Mouse (Mus musculus) skeletal muscle tissue, adult 2 months (tissue): ENCODE measurements around the gene Skap1.
"Not testable (repeated sequence)": the region's sequence is repeated elsewhere in the genome, so short reads cannot be mapped to it uniquely, and the experiment has no call there.

Source experiments
- DNase-seq: peaks from one replicate; pipeline ENCODE4 v3.0.0-alpha.2; 2012; ENCODE audit warnings: low read depth, low spot score

Skap1 gene

DNA sequence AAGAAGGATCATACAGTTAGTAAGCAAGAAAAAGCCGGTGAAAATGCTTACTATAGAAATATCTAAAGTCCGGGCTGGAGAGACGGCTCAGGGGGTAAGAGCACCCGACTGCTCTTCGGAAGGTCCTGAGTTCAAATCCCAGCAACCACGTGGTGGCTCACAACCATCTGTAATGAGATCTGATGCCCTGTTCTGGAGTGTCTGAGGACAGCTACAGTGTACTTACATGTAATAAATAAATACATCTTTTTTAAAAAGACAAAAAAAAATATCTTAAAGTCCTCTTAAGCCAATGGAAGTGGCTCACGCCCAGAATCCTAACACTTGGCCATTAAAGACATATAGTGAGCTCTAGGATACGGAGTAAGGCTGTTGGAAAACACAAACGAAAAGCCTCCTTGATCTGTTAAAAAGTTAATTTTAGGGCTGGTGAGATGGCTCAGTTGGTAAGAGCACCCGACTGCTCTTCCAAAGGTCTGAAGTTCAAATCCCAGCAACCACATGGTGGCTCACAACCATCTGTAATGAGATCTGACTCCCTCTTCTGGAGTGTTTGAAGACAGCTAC lies 313.8 kb downstream of the Skap1 start:
- not testable (repeated sequence) for DNase-seq

DNA sequence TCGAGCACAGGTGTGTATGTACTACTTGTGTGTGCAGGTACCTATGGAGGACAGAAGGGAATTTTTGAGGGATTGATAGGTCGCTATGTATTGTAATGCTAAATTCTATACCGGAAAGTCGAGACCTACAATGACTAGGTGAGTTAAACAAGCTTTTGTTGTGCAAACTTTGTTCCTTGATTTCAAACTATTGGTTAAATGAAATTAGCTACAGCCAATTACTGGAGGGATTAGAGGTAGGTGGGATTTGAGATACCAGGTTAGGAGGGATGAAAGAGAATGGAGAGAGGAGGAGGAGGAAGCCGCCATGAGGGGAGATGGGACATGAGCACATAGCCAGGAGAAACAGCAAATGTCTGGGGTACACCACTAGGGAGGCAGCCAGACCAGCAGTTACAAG lies 315.9 kb downstream of the Skap1 start:
- no peak for DNase-seq

DNA sequence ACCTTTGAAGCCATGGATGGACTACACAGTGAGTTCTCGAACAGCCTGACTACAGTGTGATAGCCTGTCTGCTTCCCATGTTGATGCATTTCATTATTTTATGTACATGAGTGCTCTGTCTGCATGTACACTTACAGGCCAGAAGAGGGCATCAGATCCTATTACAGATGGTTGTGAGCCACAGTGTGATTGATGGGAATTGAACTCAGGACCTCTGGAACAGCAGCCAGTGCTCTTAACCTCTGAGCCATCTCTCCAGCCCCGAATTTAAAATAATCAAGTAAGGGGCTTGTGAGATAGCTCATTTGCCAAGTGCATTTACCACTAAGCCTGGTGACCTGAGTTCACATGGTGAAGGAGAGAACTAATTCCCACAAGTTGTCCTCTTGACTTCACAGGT lies 317.0 kb downstream of the Skap1 start:
- DNase-seq = no peak

DNA sequence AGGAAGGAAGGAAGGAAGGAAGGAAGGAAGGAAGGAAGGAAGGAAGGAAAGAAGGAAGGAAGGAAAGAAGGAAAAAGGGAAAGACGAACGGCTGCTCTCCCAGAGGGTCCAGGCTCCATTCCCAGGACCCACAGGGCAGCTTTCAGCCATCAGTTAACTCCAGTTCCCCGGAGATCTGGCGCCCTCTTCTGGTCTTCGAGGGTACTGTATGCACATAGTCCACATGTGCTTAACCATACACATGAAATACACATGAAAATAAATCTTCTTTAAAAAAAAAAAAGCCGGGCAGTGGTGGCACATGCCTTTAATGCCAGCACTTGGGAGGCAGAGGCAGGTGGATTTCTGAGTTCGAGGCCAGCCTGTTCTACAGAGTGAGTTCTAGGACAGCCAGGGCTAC lies 320.5 kb downstream of the Skap1 start:
- not testable (repeated sequence) for DNase-seq

DNA sequence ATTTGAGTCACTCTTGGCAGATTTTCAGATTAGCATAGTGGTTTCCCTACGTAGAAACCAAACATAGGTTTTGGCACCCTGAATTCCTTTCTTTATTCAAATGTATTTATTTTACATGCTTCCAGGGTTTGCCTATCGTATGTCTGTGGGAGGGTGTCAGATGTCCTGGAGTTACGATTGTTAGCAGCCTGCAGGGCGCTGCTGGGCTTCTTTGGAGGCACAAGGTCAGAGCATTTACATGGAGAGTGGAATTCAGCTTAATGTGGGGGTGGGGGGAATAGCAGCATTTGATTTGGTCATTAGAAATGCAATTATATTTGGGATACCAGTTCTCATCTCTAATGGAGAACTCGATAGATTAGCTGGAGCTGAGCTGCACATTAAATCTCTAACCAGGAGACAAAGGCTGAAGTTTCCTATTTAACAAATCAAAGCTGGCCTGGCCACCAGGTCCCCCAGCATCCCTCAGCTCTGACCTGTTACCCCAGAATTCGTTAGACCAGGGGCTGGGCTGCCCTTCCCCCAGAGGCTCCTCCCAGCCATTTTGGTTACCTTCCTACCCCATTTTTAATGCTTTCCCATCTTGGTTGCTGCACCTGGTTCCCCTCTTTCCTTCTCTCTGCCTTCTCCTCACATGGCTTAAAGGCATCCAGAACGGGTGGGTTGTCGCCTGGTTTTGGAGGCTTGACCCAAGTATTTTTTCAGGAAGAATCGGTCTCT lies 322.5 kb downstream of the Skap1 start:
- DNase-seq = no peak

DNA sequence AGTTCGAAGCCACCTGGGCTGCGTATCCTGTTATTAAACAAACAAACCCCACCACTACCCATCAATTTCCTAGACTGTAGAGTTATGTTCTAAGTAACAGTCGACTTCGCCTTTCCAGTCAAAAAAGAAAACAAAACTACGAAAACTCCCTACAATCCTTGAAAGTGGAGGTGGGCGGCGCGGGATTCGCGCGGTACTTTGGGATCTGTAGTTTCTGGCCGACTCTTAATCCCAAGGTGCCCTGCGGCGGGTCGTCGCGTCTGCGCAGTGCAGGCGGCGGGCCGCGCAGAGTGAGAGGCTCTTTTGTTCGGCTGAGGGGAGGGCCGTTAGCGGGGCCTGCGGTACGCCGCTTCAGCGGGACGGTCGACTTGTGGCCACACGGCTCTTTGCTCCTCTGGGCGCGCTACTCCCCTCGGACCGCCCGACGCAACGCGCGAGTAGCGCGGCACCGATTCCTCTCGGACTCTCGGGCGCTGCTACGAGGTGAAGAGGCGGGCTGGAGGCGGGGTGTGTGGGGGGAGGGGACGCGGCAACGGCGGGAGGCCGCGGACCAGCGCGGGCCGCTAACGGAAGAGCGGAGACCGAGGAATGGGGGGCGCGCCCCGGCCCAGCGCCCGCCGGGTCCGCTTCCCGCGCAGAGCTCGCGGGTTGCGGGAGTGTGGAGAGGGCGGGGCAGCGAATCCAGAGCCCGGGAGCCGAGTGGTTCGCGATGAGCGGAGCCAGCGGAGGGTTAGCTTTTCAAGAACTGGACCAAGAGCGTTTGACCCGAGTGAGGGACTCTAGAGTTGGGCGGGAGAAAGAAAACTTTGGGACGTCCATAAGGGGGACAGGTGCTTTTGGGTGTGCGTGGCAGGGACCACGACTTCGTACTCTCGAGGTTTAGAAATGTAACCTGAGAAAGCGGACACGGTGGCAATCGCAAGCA lies 324.7 kb downstream of the Skap1 start, which contains the start of gene Cbx1:
TSS of gene Cbx1 (plus strand) at position 257 of the 925 bp plus-strand sequence.
- peak; percentile 81 for DNase-seq

DNA sequence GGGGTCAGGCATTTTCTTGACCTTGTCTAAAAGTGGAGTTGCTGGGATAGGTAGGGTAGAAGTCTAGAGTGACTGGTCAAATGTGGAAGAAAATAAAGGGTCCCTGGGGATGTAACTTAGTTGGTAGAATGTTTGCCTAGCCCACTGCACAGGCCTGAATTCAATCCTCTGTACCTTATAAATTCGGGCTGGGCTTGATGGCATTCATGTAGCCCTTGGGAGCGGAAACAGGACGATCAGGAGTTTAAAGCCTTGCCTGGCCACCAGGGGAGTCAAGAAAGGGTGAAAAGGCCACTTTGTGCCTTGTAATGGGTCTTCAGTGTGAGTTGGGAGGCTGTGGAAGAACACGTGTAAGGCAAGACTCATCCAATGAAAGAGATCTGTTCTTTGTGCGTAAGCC lies 325.6 kb downstream of the Skap1 start:
- no peak for DNase-seq

DNA sequence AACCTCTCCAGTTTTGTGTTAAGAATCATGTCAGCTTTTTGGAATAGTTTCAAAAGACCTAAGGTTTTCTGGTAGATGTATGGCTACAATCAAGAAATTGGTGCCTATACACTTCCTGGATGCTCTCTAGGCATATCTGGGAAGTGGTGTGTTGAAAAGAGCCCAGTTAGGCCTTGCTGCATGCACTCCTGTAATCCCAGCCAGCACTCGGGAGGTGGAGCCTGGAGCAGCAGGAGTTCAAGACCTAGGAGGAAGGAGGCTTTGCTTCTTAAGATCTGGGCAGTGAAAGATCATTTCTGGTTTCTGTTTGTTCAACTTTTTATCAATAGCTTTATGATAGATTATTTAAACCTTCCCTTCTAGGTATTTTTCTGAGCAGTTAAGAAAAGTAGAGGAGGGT lies 326.3 kb downstream of the Skap1 start:
- no peak for DNase-seq

DNA sequence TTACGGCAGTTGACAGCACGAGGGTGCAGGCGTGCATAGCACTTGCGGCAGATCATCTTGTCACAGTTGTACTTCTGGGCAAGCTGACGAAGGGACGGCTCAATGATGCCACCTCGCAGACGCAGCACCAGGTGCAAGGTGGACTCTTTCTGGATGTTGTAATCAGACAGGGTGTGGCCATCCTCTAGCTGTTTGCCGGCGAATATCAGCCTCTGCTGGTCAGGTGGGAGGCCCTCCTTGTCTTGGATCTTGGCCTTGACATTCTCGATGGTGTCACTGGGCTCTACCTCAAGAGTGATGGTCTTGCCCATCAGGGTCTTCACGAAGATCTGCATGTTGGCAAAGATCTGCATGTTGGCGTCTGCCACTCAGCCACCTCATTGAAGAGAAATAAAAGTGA lies 331.1 kb downstream of the Skap1 start:
- no peak for DNase-seq

DNA sequence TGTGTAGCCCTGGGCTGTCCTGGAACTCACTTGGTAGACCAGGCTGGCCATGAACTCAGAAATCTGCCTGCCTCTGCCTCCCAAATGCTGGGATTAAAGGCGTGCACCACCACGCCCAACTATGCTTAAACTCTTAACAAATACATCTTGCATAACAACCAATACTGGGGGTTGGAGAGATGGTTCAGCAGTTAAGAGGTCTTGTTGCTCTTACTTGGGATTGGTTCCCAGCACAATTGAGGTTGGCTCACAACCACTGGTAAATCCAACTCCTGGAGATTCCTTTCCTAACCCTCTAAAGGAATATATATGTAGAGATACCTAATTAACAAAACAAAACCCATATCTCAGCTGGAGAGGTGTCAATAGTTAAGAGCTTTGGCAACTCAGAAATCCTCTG lies 331.7 kb downstream of the Skap1 start:
- DNase-seq = no peak

DNA sequence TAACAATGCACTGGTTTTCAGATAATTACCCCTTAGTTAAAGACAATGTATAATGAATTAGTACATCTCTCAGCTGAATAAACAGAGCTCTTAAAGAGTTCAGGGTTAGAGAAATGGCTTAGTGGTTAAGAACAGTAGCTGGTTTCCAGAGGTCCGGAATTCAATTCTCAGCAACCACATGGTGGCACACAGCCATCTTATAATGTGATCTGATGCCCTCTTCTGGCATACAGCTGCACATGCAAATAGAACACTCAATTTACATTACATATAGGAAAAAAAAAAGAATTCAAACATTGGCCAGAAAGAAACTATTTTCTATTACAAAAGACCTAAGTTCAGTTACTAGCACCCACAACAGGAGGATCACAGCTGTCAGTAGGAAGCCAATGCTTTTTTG lies 332.2 kb downstream of the Skap1 start:
- DNase-seq = no peak

DNA sequence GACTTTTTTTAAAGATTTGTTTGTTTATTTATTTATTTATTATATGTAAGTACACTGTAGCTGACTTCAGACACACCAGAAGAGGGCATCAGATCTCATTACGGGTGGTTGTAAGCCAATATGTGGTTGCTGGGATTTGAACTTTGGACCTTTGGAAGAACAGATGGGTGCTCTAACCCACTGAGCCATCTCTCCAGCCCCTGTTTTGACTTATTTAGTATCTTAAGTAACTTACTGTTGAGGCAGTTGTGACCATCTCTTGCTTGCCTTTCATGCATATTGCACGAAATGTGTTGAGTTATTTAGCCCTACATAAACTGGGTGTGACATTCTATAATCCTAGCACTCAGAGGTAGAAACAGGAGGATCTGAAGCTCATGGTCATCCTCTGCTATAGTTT lies 335.1 kb downstream of the Skap1 start:
- DNase-seq = no peak

DNA sequence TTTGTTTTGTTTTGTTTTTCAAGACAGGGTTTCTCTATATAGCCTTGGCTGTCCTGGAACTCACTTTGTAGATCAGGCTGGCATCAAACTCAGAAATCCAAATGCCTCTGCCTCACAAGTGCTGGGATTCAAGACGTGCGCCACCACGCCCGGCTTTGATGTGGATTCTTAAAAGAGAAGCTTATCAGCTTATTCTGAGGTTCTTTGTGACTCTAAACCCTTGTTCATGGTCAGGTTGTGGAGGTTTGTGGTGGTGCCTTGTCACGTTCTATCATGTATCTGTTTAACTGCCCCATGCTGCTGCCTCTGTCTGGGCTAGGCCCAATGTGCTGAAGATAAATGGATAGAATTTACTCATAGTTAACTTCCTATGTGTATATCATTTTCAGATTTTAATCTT lies 341.2 kb downstream of the Skap1 start:
- no peak for DNase-seq

DNA sequence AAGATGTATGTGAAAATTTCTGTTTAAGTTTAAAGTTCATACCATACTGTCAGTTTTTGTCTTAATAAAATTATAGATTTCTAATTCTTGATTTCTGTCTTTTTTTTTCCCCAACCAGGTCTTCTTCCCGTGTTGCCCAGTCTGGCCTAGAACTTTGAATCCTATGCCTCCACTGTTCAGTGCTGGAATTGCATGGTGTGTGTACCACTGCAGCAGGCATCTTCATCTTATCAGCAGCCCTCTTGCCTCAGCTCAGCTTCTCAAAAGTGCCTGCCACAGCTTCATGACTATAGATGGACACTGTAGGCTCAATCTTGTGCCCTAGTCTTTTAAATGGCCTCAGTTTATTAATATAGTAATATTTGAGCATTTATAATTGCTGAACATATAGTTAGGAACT lies 343.7 kb downstream of the Skap1 start:
- no peak for DNase-seq
